Mouse (Mus musculus) right cerebral cortex, adult 18-20 months (tissue): Measurements from ENCODE around the gene Mcmbp.

ENCODE experiments used
- DNase-seq: peaks from one replicate; pipeline ENCODE4 v3.0.0; 2022; ENCODE audit warnings: mixed read lengths

Gene Mcmbp

GRCm38 (mm10) chr7:128740334-128740733 lies at the start of gene Mcmbp:
Gene Mcmbp (minus strand): TSS chr7:128740495.
- DNase-seq, result peak; percentile 97

DNA sequence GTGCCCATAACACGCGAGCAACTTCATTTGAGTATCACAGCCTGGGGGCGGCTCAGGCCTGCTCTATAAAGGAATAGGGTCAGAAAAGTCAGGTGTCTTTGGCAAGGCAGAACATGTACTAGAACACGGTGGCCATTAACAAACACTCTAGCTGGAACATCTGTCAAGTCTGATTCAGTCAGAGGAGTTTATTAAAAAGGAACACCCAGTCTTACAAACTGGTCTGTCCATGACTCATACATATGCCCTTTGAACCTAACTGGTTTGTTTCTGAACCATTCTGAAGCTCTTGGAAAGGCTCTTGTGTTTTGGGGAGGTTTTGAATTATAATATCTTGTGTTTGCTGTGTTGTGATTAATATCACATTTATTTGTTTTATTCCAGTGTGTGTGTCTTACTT lies 49.8 kb upstream of the Mcmbp start:
- DNase-seq, result no peak

GRCm38 (mm10) chr7:128781846-128782245 lies 41.6 kb upstream of the Mcmbp start:
- no peak for DNase-seq

DNA sequence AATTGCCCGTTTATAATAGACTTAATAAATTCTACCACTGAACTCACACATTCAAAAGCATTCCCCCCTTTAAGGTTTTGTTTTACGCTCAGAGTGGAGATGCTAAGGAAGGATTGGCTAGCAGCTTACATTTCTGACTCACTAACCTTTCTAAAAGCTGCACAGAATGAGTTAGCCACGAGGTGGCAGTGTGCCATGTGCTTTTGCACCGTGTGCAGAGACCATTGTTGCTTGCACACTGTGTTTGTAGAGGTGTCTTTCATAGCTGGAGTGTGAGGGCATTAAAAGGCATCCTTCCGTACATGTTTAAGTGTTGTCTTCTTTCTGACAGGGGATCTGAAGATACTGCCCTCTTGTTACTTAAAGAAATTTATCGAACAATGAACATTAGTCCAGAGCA lies 39.0 kb upstream of the Mcmbp start:
- DNase-seq, result peak; percentile 38

DNA sequence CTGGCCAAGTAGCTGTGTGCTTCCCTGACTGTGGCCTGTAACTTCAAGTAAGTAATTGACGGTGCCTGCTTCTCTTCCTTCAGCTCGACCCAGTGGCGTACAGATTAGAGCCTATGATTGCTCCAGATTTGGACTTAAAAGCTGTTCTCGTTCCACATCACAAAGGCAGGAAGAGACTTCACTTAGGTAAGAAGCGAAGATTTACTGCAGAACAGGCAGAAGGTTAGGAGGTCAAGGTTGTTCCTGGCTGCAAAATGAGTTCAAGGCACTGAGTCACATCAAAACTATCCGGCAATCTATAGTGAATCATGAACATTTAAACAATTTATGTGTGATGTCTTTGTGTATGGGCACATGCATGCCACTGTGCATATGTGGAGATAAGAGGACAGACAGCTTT lies 36.9 kb upstream of the Mcmbp start:
- no peak for DNase-seq

DNA sequence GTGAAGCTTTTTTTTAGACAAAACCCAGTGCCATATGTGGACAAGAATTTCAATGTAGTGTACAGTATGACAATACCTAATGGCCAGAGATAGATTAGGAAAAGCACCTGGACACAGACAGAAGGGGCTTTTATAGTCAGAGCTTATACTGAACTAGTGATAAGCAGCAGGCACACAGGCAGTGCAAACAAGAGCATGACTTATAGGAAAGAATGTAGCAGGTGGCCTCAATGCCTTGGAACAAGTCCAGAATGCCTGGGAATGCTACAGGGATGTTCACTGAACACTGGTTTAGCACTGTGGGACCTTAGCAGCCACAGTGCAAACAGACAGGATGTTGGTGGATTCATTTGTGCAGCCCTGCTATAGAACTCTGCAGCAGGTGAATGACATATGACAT lies 26.4 kb upstream of the Mcmbp start:
- no peak for DNase-seq

DNA sequence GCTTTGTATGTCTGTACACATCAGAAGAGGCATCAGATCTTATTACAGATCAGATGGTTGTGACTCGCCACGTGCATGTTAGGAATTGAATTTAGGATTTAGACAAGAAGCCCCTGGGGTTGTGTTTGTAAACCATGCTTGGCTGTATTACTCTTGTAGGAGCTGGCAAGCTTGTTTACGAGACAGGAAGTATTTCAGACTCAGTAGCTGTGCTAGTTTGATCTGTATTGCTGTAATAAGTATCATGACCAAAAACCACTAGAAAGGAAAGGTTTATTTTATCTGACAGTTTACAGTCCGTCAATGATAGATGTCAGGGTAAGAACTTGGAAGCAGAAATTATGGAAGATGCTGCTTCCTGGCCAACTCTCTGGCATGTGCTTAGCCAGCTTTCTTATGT lies 18.7 kb upstream of the Mcmbp start:
- no peak for DNase-seq

DNA sequence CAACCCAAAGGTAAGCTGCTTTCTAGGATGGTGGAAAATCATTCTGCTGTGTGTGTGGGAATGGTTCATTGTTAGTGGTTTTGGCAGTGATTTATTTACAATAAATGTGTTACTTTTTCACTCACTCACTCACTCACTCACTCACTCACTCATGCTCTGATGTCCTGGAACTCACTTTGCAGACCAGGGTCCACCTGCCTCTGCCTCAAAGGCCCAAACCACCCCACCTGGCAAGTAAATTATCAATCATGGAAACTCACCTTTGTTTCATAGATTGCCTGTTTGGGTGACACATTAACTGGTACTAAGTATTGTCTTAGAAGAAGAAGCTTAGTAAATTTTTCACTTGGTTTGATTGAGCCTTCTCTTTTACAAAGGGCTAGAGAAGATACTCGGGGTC lies 15.1 kb upstream of the Mcmbp start:
- DNase-seq, result no peak

- no peak for DNase-seq
These were observed 11.7 kb upstream of the Mcmbp start for GRCm38 (mm10) chr7:128752012-128752411.

- DNase-seq, result no peak
These were observed 10.0 kb upstream of the Mcmbp start for GRCm38 (mm10) chr7:128750296-128750695.

DNA sequence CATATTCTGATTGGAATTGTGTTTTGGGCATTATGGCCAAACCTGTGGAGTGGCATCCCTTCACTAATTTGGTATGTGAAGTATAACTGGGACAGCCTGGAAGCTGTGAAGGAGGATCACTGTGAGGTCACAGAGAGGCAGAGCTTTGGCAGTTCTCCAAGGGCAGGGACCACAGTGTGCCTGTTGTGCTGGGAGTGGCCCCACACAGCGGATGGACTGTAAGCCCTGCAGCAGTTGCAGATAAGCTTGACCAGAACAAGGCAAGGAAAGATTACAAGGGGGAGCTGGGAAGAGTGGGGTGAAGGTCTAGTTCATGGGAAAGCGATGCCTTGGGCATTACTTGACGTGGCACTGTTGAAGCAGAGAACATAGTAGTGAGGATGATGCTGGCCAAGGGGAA lies 8.5 kb upstream of the Mcmbp start:
- no peak for DNase-seq

DNA sequence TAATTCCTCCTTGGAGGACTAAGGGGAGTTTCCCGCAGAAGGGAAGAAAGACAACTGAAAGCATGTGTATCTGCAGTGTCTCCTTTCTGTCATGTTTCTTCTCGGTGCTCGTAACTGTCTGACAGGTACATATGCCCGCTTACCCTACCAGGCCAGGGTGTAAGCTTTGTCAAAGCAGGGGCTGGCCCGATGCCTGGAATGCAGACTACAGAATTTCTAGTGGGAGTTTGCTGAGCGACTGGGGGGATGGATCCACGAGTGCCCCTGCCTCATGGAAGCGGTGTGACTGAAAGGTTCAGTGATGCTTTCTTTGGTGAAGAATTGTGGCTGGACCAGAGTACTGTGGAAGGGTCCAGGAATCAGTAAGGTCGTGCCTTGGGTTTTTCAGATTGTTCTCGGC lies 5.9 kb upstream of the Mcmbp start:
- no peak for DNase-seq

DNA sequence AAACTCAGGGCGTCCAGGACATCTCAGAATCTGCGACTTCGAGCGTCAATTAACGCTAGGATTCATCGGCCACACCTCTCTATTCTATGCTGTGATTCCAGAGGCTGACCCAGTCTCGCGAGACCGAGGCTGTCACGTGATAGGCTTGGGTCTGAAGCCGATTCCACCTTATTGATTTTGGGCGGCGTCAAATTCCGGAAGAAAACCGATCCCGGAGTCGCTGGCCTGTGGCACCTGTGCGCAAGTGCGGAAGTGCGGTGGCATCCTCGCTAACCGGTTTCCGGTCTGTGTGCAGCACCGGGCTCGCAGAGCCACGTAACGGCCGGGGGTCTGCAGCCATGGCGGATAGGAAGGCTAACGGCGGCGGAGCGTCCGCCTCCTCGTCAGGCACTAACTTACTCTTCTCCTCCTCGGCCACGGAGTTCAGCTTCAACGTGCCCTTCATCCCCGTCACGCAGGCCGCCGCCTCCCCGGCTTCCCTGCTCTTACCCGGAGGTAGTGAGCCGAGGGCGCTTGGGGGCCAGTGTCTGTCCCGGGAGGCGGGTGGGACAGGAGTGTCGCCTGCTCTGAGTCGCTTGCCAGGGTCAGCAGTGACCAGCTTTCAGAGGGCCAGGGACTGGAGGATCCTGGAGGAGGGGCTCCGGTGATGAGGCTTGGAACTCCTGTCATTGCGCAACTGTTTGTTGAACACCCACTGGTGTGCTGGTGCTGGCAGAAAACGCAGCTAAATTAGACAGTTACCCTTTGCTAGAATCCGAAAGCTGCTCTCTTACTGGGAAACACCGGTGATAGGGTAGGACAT lies 4.6 kb upstream of the Mcmbp start, which contains the start of gene Sec23ip:
TSS of gene Sec23ip (plus strand) at position 260 of the 802 bp plus-strand sequence.
- DNase-seq, result peak; percentile 99

DNA sequence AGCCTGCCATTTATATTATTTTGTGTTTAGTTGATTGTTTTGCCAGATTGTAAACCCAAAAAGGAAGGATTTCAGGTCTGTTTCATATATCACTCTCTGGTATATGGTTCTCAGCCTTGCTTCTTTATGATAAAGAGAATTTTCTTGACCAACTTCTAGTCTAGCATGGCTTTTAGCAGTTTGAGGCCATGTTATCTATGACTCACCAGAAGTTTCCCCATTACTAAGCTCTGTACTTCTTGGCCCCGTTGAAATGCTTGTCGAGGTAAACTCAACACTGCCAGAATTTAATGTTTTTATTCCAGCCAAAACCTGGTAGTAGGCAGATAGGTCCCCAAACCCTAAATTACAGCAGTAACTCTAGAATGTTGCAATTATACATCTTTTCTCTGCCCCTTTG lies 3.6 kb upstream of the Mcmbp start:
- no peak for DNase-seq

- DNase-seq, result peak; percentile 25
These were observed 625 bp downstream of the Mcmbp start for GRCm38 (mm10) chr7:128739462-128740277.

- DNase-seq, result no peak
These were observed 1.2 kb downstream of the Mcmbp start for GRCm38 (mm10) chr7:128739116-128739461.

- no peak for DNase-seq
These were observed 2.3 kb downstream of the Mcmbp start for GRCm38 (mm10) chr7:128738041-128738440.

DNA sequence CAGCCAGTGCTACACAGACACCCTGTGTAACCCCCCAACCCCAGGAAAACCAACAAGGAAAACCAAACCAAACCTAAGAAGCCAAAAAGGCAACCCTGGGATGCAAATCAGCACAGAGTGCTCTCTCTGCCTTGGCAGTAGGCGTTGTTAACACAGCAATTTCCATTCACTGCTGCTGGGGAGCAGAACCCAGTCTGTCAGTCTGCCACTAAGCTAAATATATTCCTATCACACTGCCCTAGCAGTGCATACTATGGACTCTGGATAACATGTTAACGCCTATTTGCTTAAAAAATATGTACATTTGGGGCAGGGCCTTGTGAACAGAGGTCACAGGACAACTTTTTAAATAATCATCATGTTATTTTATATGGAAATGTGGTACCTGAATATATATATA lies 8.7 kb downstream of the Mcmbp start:
- no peak for DNase-seq

GRCm38 (mm10) chr7:128728738-128729137 lies 11.6 kb downstream of the Mcmbp start:
- DNase-seq, result no peak

DNA sequence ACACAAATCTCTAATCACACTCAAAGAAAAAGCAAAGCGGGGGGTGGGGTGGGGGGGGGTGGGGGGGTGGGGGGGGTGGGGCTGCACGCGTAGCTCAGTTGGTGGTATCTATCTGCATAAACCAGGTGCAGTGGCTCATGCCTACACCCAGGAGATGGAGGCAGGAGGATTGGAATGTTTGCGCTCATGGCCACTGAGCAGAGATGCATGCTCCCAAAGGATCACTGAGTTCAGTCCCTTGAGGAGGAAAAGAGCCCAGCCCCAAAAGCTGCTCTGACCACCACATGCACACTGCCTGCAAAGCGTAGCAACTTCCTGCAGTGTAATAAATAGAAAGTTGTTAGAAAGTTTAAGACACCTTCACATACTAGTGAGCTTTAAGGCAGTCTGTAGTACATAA lies 12.6 kb downstream of the Mcmbp start:
- DNase-seq, result no peak

GRCm38 (mm10) chr7:128726999-128727398 lies 13.3 kb downstream of the Mcmbp start:
- DNase-seq, result no peak

DNA sequence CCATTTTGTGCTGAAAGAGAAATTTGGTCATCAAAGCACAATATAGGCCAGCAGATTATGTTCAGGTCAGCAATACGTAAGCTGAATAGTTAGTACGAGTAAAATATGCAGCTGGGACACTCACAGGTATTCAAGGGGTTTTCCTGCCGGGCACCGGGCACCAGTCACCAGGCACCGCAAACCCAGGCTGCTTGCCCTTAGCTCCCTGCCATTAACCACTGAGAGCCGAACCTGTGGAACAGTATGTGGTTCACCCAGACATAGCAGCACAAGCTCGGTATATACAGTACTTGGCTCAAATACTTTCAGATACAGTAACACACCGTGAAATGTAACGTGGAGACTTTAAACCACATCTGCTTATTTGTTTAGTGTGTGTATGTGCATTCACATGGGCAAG lies 15.1 kb downstream of the Mcmbp start:
- DNase-seq, result no peak

- peak; percentile 85 for DNase-seq
These were observed 15.5 kb downstream of the Mcmbp start for GRCm38 (mm10) chr7:128724761-128725160.

DNA sequence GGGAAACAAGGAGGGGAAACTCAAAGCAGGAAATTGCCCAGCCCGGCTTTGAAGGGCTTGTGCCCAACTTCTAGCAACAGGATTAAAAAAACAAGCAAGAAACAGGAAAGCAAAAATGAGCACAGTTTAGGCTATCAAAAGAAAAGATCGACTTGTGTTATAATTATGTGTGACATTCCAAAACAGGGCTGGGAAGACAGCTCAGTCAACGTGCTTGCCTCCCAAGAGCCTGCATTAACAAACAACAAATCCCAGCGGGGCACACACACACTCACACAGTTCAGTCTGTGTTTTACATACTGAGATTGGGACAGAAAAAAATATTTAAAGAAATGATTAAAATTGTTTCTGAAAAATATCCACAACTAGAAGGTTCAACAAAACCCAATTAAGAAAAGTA lies 22.3 kb downstream of the Mcmbp start:
- no peak for DNase-seq
